Mouse (Mus musculus): ENCODE data around the gene Tcap. TPM values are rescaled to one million over a fixed set of nuclear protein-coding genes. Genes with fewer than 3 reads are reported as not detected.

Gene Tcap
- total and polyA plus RNA-seq, 3 experiments, result not detected

- peaks cover 82% of the 10 kb centered on the region for H3K27me3 ChIP-seq (replicated peaks)
- H3K9me3 ChIP-seq (replicated peaks; ENCODE audit: low read length), result no peaks in the 10 kb centered on the region
- H3K4me1 ChIP-seq (ENCODE audit: control insufficient read depth in 1 of 2, insufficient read depth in 2 of 2), result peaks cover 28 to 41% of the 10 kb centered on the region in 2 experiments
- no peak for DNase-seq (ENCODE audit: extremely low read depth)
- dilution Hi-C loops (cut with MboI; ENCODE audit: extremely low pct_ligation_motif_present, extremely low pct_unique_long_range_greater_than_20kb, low sequenced_read_pairs) (no loop called here), in situ Hi-C loops (cut with MboI; ENCODE audit: low pct_ligation_motif_present, low pct_unique_long_range_greater_than_20kb, low sequenced_read_pairs) (loop anchor here (25.0 kb wide), 1 partner anchor 298 kb away; the partner anchor contains the start of genes Gm12355, Gsdma2 and Gsdma3)
- no peak overlapping the region for H3K27ac ChIP-seq (ENCODE audit: insufficient read depth, low read depth)
- H3K36me3 ChIP-seq (replicated peaks in 1 of 2; ENCODE audit: control insufficient read depth in 1 of 2, insufficient read depth in 1 of 2, low read length in 1 of 2), result no peaks in the 10 kb centered on the region
- H3K4me3 ChIP-seq (replicated peaks in 1 of 3; ENCODE audit: low read depth in 2 of 3, low read length in 2 of 3, poor library complexity in 1 of 3), result no peak overlapping the region
- no peaks in the 10 kb centered on the region for H3K79me2 ChIP-seq (replicated peaks; ENCODE audit: control insufficient read depth, extremely low read depth, insufficient read depth, poor library complexity, severe bottlenecking)
- peak overlapping the region; percentile 67 for H3K4me2 ChIP-seq (ENCODE audit: insufficient read depth, low read depth, poor library complexity, severe bottlenecking)
- H3K9ac ChIP-seq (ENCODE audit: insufficient read depth, low read depth), result no peak overlapping the region
- no peak for TF ChIP-seq RCOR1 (conservative IDR thresholded peaks at IDR 0.05; ENCODE audit: low read depth, low read length)
- no peak for TF ChIP-seq E2F4 (IDR thresholded peaks at IDR 0.05; ENCODE audit: insufficient replicate concordance, low read depth, low read length)
- no peak for TF ChIP-seq CHD2 (IDR thresholded peaks at IDR 0.05; ENCODE audit: low read length)
- TF ChIP-seq NELFE (IDR thresholded peaks at IDR 0.05; ENCODE audit: low read depth, low read length), result no peak
- no peak for TF ChIP-seq RAD21 (IDR thresholded peaks at IDR 0.05; ENCODE audit: low read depth, low read length)
- no peak for TF ChIP-seq ZMIZ1 (IDR thresholded peaks at IDR 0.05; ENCODE audit: low read depth, low read length)
- TF ChIP-seq GABPA (IDR thresholded peaks at IDR 0.05; ENCODE audit: insufficient replicate concordance, low read depth, low read length), result no peak
- no peak for TF ChIP-seq ELF1 (IDR thresholded peaks at IDR 0.05; ENCODE audit: low read depth, low read length)
- TF ChIP-seq ZKSCAN1 (IDR thresholded peaks at IDR 0.05; ENCODE audit: borderline replicate concordance, low read depth, low read length), result no peak
- TF ChIP-seq TBP (conservative IDR thresholded peaks at IDR 0.05; ENCODE audit: low read depth, low read length), result no peak
- TF ChIP-seq JUN (IDR thresholded peaks at IDR 0.05; ENCODE audit: insufficient read depth, low read depth, low read length), result no peak
- no peak for TF ChIP-seq EP300 (IDR thresholded peaks at IDR 0.05; ENCODE audit: low read length)
- TF ChIP-seq MAZ (IDR thresholded peaks at IDR 0.05; ENCODE audit: low read depth, low read length), result no peak
Observed at GRCm38 (mm10) chr11:98339071-98339501, 44.5 kb upstream of the Tcap start.

DNA sequence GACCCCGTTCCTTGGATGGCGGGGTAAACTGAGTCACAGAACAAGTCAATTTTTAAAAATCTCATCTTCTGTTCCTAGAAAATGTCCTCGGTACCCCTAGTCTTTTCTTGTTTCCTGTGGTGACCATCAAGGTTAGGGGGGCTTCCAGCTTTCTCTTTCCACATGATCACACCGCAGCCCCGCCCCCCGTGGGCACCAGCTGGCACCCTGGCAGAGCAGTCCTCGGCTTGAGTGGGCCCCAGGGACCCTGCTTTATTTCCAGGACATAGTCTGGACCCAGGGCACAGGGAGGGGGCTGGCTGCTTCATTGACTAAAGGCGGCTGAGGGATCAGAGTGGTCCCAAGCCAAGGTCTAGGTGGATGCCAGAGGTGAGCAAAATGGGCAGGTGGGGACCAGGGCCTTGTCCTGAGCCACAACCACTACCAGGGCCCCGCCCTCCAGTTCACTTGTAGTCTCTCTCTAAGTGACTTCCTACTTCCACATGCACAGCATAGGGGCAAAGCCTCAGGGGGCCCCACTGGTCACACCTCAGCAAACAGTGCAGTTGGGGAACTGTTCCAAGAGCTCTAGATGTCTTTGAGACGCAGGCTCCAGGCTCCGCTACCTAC lies 43.8 kb upstream of the Tcap start:
- Histone ChIP-seq H3K36me3 (replicated peaks in 1 of 2; ENCODE audit: control insufficient read depth in 1 of 2, insufficient read depth in 1 of 2, low read length in 1 of 2) (no peaks in the 10 kb centered on the region), H3K27me3 (replicated peaks) (peaks cover 75% of the 10 kb centered on the region), H3K4me3 (replicated peaks in 1 of 3; ENCODE audit: low read depth in 2 of 3, low read length in 2 of 3, poor library complexity in 1 of 3) (no peak overlapping the region), H3K79me2 (replicated peaks; ENCODE audit: control insufficient read depth, extremely low read depth, insufficient read depth, poor library complexity, severe bottlenecking) (no peaks in the 10 kb centered on the region), H3K9ac (ENCODE audit: insufficient read depth, low read depth) (no peak overlapping the region), H3K27ac (ENCODE audit: insufficient read depth, low read depth) (no peak overlapping the region), H3K9me3 (replicated peaks; ENCODE audit: low read length) (no peaks in the 10 kb centered on the region), H3K4me2 (ENCODE audit: insufficient read depth, low read depth, poor library complexity, severe bottlenecking) (peak overlapping the region; percentile 67), H3K4me1 (ENCODE audit: control insufficient read depth in 1 of 2, insufficient read depth in 2 of 2) (peaks cover 22 to 35% of the 10 kb centered on the region in 2 experiments)
- in situ Hi-C loops (cut with MboI; ENCODE audit: low pct_ligation_motif_present, low pct_unique_long_range_greater_than_20kb, low sequenced_read_pairs), result loop anchor here (5.0 to 25.0 kb wide), 2 partner anchors 72 to 298 kb away; partner anchors contain the start of genes Gm12355, Gsdma2 and Gsdma3
- peak; percentile 69 for DNase-seq (ENCODE audit: extremely low read depth)
- dilution Hi-C loops (cut with MboI; ENCODE audit: extremely low pct_ligation_motif_present, extremely low pct_unique_long_range_greater_than_20kb, low sequenced_read_pairs), result no loop called here
- TF ChIP-seq TBP (conservative IDR thresholded peaks at IDR 0.05; ENCODE audit: low read depth, low read length) (no peak), ELF1 (IDR thresholded peaks at IDR 0.05; ENCODE audit: low read depth, low read length) (peak; percentile 51), MAZ (IDR thresholded peaks at IDR 0.05; ENCODE audit: low read depth, low read length) (no peak), E2F4 (IDR thresholded peaks at IDR 0.05; ENCODE audit: insufficient replicate concordance, low read depth, low read length) (no peak), TCF12 (IDR thresholded peaks at IDR 0.05; ENCODE audit: low read depth, low read length) (no peak), MYC (IDR thresholded peaks at IDR 0.05; ENCODE audit: low read depth, low read length) (no peak), USF2 (conservative IDR thresholded peaks at IDR 0.05; ENCODE audit: low read depth, low read length) (no peak)
